Comparison of ENCODE assay signal across 8 mouse cellular contexts in the genomic region with DNA sequence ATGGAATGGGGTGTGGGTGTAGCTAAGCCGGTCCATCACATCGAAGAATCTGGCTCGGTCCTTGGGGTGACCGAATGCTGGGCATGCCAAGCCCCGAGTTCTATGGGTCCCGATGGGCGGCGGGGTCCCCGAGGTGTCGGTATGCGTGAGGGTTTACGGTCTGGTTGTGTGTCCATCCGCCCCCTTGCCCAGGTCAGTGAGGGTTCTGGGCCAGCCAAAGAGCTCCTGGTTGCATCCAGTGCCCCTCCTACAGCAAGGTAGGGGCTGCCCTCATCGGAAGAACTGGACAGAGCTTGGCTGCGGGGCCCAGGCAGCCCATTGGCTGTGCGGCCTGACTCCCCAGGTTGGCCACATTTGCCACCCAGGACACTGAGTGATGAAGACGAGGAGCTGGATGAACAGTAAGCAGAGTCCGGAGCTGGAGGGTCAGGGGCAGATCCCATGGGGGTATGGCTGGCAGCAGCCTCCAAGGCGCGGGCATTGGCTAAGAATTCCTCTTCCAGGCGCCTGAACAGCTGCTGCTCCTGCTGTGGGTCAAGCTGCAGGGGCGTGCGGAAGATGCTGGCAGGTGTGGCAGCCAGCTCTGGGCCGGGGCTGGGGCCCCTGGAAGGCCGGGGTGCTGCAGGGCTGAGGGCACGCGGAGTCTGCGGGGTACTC. TPM values are rescaled to one million over a fixed set of nuclear protein-coding genes. Genes with fewer than 3 reads are reported as not detected.
DNase-seq lines count a peak whose midpoint lies in the region; ATAC-seq and TF ChIP-seq lines count a peak whose summit lies in the region.

No protein-coding gene starts in this region.

- peaks cover 16% of the 10 kb centered on the region for H3K36me3 ChIP-seq in C2C12 (ENCODE audit: control insufficient read depth, insufficient read depth)
- no peaks in the 10 kb centered on the region; the same call in 1 of the 2 replicates for H3K36me3 ChIP-seq in forebrain, embryonic 14.5 days (ENCODE audit: control insufficient read depth, insufficient read depth, low read length)
- peaks cover 6% of the 10 kb centered on the region for H3K36me3 ChIP-seq in limb, embryonic 15.5 days
- H3K36me3 ChIP-seq in stomach, embryonic 14.5 days (ENCODE audit: control insufficient read depth, insufficient read depth, low read length), result no peaks in the 10 kb centered on the region

- peak overlapping the region; percentile 81 for H3K27ac ChIP-seq in gastrocnemius, adult 2 months
- H3K27ac ChIP-seq in forebrain, embryonic 14.5 days (ENCODE audit: low read depth, low read length), result no peak overlapping the region
- no peak overlapping the region for H3K27ac ChIP-seq in limb, embryonic 15.5 days
- no peak overlapping the region for H3K27ac ChIP-seq in stomach, embryonic 14.5 days (ENCODE audit: low read length)

- DNase-seq in gastrocnemius, adult 2 months, result no peak
- no peak for DNase-seq in gastrocnemius, adult 18-20 months (ENCODE audit: low spot score)
- DNase-seq in forebrain, embryonic 14.5 days (ENCODE audit: low spot score), result no peak
- no peak for DNase-seq in adrenal gland, adult 18-20 months (ENCODE audit: low spot score in 2 of 2)

- H3K27me3 ChIP-seq in C2C12 (ENCODE audit: control insufficient read depth, insufficient read depth, insufficient read length), result no peaks in the 10 kb centered on the region
- peaks cover 66% of the 10 kb centered on the region for H3K27me3 ChIP-seq in forebrain, embryonic 14.5 days (replicated peaks; ENCODE audit: control insufficient read depth, insufficient read depth, low read length)
- peaks cover 79% of the 10 kb centered on the region for H3K27me3 ChIP-seq in limb, embryonic 15.5 days
- H3K27me3 ChIP-seq in stomach, embryonic 14.5 days (ENCODE audit: control insufficient read depth, insufficient read depth, low read length), result peaks cover 46% of the 10 kb centered on the region

- intact Hi-C loops in gastrocnemius, adult 2 months (cut with DNase I), result loop anchor here (2.0 kb wide), 1 partner anchor 20 kb away; no protein-coding TSS in a partner anchor

- no peak overlapping the region for H3ac ChIP-seq in C2C12 (ENCODE audit: control insufficient read depth, insufficient read length, low read depth)

- peaks cover 28% of the 10 kb centered on the region for H3K4me1 ChIP-seq in forebrain, embryonic 14.5 days (ENCODE audit: control insufficient read depth, insufficient read depth, low read length)
- H3K4me1 ChIP-seq in limb, embryonic 15.5 days, result peaks cover 80% of the 10 kb centered on the region
- H3K4me1 ChIP-seq in stomach, embryonic 14.5 days (ENCODE audit: control insufficient read depth, insufficient read depth, low read length), result peaks cover 47% of the 10 kb centered on the region

- H3K4me2 ChIP-seq in forebrain, embryonic 14.5 days (ENCODE audit: low read length), result peak overlapping the region; percentile 65
- peak overlapping the region; percentile 78 for H3K4me2 ChIP-seq in limb, embryonic 15.5 days
- peak overlapping the region; percentile 92 for H3K4me2 ChIP-seq in stomach, embryonic 14.5 days (replicated peaks; ENCODE audit: low read depth, low read length)

- H3K79me3 ChIP-seq in C2C12 (ENCODE audit: low read depth), result peaks cover 16% of the 10 kb centered on the region

- H3K79me2 ChIP-seq in C2C12 (ENCODE audit: control insufficient read depth, insufficient read depth), result peaks cover 31% of the 10 kb centered on the region

- 59% methylated on average over 25 of the region's 28 CpGs for WGBS in forebrain, embryonic 14.5 days
- 55% methylated on average over 28 of the region's 28 CpGs for WGBS in limb, embryonic 15.5 days
- 61% methylated on average over 28 of the region's 28 CpGs for WGBS in stomach, embryonic 14.5 days

- H3K9ac ChIP-seq in forebrain, embryonic 14.5 days (ENCODE audit: low read length), result no peak overlapping the region
- H3K9ac ChIP-seq in limb, embryonic 15.5 days, result no peak overlapping the region; the same call in 1 of the 2 replicates
- no peak overlapping the region for H3K9ac ChIP-seq in stomach, embryonic 14.5 days (replicated peaks; ENCODE audit: low read depth, low read length)

- no peaks in the 10 kb centered on the region for H3K9me3 ChIP-seq in forebrain, embryonic 14.5 days (replicated peaks; ENCODE audit: control insufficient read depth, low read length)
- H3K9me3 ChIP-seq in limb, embryonic 15.5 days, result no peaks in the 10 kb centered on the region
- no peaks in the 10 kb centered on the region for H3K9me3 ChIP-seq in stomach, embryonic 14.5 days (ENCODE audit: control insufficient read depth, low read depth, low read length)

- no peak for TF ChIP-seq CTCF in gastrocnemius, adult 2 months (IDR thresholded peaks at IDR 0.05)
- TF ChIP-seq CTCF in C2C12 (IDR thresholded peaks at IDR 0.05; ENCODE audit: control insufficient read depth, insufficient read depth, insufficient read length), result no peak

- no peak for ATAC-seq in forebrain, embryonic 14.5 days
- no peak for ATAC-seq in limb, embryonic 15.5 days (ENCODE audit: insufficient number of reproducible peaks, low FRiP score, low TSS enrichment, low read depth)
- ATAC-seq in stomach, embryonic 14.5 days (ENCODE audit: insufficient number of reproducible peaks, insufficient read depth, low FRiP score, low read depth), result no peak
- no peak for ATAC-seq in granulocyte monocyte progenitor cell, adult 5-6 weeks (replicated peaks; ENCODE audit: poor library complexity, severe bottlenecking)

- H3K4me3 ChIP-seq in gastrocnemius, adult 2 months, result peak overlapping the region; percentile 82
- no peak overlapping the region for H3K4me3 ChIP-seq in C2C12 (ENCODE audit: insufficient read depth, poor library complexity, severe bottlenecking)
- H3K4me3 ChIP-seq in forebrain, embryonic 14.5 days (ENCODE audit: low read depth, low read length), result peak overlapping the region; percentile 30; the same call in 1 of the 2 replicates
- H3K4me3 ChIP-seq in limb, embryonic 15.5 days, result peak overlapping the region; percentile 40
- peak overlapping the region; percentile 33; the same call in 1 of the 2 replicates for H3K4me3 ChIP-seq in stomach, embryonic 14.5 days (ENCODE audit: low read depth, low read length)

TF ChIP-seq in C2C12, 6 proteins besides CTCF, POLR2A, EP300 and RAD21:
- TF ChIP-seq MYOD1 (IDR thresholded peaks at IDR 0.05; ENCODE audit: control insufficient read depth, insufficient read length, low read depth) (peak; percentile 43), MYOG (IDR thresholded peaks at IDR 0.05; ENCODE audit: control insufficient read depth, extremely low read depth, insufficient read length) (no peak)

RNA-seq across cellular contexts. Expression of gene Rasl10a, which starts 3.0 kb away (rescaled TPM):
- not detected for total RNA-seq in gastrocnemius, adult 2 months (2021)
- total RNA-seq in gastrocnemius, adult 18-20 months (2021), result under 1 TPM in 1 of 2 experiments, not detected in 1; 0.21 TPM
- 1.0 TPM for polyA plus RNA-seq in C2C12 (2012; fragmentation: generic; extraction: Trizol)
- polyA plus RNA-seq in forebrain, embryonic 14.5 days (2014; fragmentation: Nextera tagmentation; extraction: Ambion mirVana), result 0.25 and 0.53 TPM in 2 replicates
- polyA plus RNA-seq in limb, embryonic 15.5 days (2015; fragmentation: Nextera tagmentation; extraction: Ambion mirVana), result 7.1 and 8.6 TPM in 2 replicates
- polyA plus RNA-seq in stomach, embryonic 14.5 days (2014; fragmentation: Nextera tagmentation; extraction: Ambion mirVana), result 1.2 and 1.3 TPM in 2 replicates
- total RNA-seq in granulocyte monocyte progenitor cell, adult 5-6 weeks (2014; fragmentation: Nextera tagmentation), result not detected in 2 replicates
- not detected in 2 replicates for total RNA-seq in granulocyte monocyte progenitor cell, adult 5-6 weeks (2017)
- total RNA-seq in adrenal gland, adult 18-20 months (2021), result under 1 TPM in 1 of 2 experiments, not detected in 1; 0.46 TPM

RNA-seq across cellular contexts. Expression of gene Gas2l1, which starts 4.2 kb away (rescaled TPM):
- total RNA-seq in gastrocnemius, adult 2 months (2021), result 1 to 10 TPM; 3.6 to 5.0 TPM
- 1 to 10 TPM; 3.6 to 6.5 TPM for total RNA-seq in gastrocnemius, adult 18-20 months (2021)
- 104 TPM for polyA plus RNA-seq in C2C12 (2012; fragmentation: generic; extraction: Trizol)
- 14.4 and 20.4 TPM in 2 replicates for polyA plus RNA-seq in forebrain, embryonic 14.5 days (2014; fragmentation: Nextera tagmentation; extraction: Ambion mirVana)
- 32.3 and 34.4 TPM in 2 replicates for polyA plus RNA-seq in limb, embryonic 15.5 days (2015; fragmentation: Nextera tagmentation; extraction: Ambion mirVana)
- 22.9 and 27.9 TPM in 2 replicates for polyA plus RNA-seq in stomach, embryonic 14.5 days (2014; fragmentation: Nextera tagmentation; extraction: Ambion mirVana)
- total RNA-seq in granulocyte monocyte progenitor cell, adult 5-6 weeks (2014; fragmentation: Nextera tagmentation), result 1.0 TPM in 1 of 2 replicates, not detected in the other
- 1.2 and 1.3 TPM in 2 replicates for total RNA-seq in granulocyte monocyte progenitor cell, adult 5-6 weeks (2017)
- total RNA-seq in adrenal gland, adult 18-20 months (2021), result 10 to 100 TPM; 45.2 to 49.9 TPM

RNA-seq across cellular contexts. Expression of gene Rhbdd3, which starts 37.8 kb away (rescaled TPM):
- 10 to 100 TPM; 24.1 to 32.1 TPM for total RNA-seq in gastrocnemius, adult 2 months (2021)
- total RNA-seq in gastrocnemius, adult 18-20 months (2021), result 10 to 100 TPM; 29.2 to 36.9 TPM
- polyA plus RNA-seq in C2C12 (2012; fragmentation: generic; extraction: Trizol), result 12.0 TPM
- polyA plus RNA-seq in forebrain, embryonic 14.5 days (2014; fragmentation: Nextera tagmentation; extraction: Ambion mirVana), result 28.9 and 31.8 TPM in 2 replicates
- 23.1 and 26.1 TPM in 2 replicates for polyA plus RNA-seq in limb, embryonic 15.5 days (2015; fragmentation: Nextera tagmentation; extraction: Ambion mirVana)
- polyA plus RNA-seq in stomach, embryonic 14.5 days (2014; fragmentation: Nextera tagmentation; extraction: Ambion mirVana), result 29.7 and 31.2 TPM in 2 replicates
- 20.0 and 25.8 TPM in 2 replicates for total RNA-seq in granulocyte monocyte progenitor cell, adult 5-6 weeks (2014; fragmentation: Nextera tagmentation)
- 15.7 and 42.7 TPM in 2 replicates for total RNA-seq in granulocyte monocyte progenitor cell, adult 5-6 weeks (2017)
- total RNA-seq in adrenal gland, adult 18-20 months (2021), result 10 to 100 TPM; 16.3 to 19.5 TPM

RNA-seq across cellular contexts. Expression of gene Ewsr1, which starts 38.2 kb away (rescaled TPM):
- total RNA-seq in gastrocnemius, adult 2 months (2021), result 10 to 100 TPM; 79.3 to 86.5 TPM
- total RNA-seq in gastrocnemius, adult 18-20 months (2021), result 10 to 100 TPM; 68.9 to 74.1 TPM
- polyA plus RNA-seq in C2C12 (2012; fragmentation: generic; extraction: Trizol), result 178 TPM
- polyA plus RNA-seq in forebrain, embryonic 14.5 days (2014; fragmentation: Nextera tagmentation; extraction: Ambion mirVana), result 433 and 469 TPM in 2 replicates
- 655 and 680 TPM in 2 replicates for polyA plus RNA-seq in limb, embryonic 15.5 days (2015; fragmentation: Nextera tagmentation; extraction: Ambion mirVana)
- polyA plus RNA-seq in stomach, embryonic 14.5 days (2014; fragmentation: Nextera tagmentation; extraction: Ambion mirVana), result 467 and 495 TPM in 2 replicates
- total RNA-seq in granulocyte monocyte progenitor cell, adult 5-6 weeks (2014; fragmentation: Nextera tagmentation), result 342 and 407 TPM in 2 replicates
- total RNA-seq in granulocyte monocyte progenitor cell, adult 5-6 weeks (2017), result 626 and 725 TPM in 2 replicates
- total RNA-seq in adrenal gland, adult 18-20 months (2021), result 100 to 1,000 TPM; 211 to 300 TPM

Comparison
In these comparisons a context has a peak if more than half of its experiments do, and no peak if none do; other contexts are left out.
1. RNA of gene Gas2l1, which starts 4.2 kb away (total RNA-seq): 45.2 to 49.9 TPM in adrenal gland, adult 18-20 months; 3.6 to 6.5 TPM in gastrocnemius, adult 18-20 months, 3.6 to 5.0 TPM in gastrocnemius, adult 2 months and 1.0 to 1.3 TPM in granulocyte monocyte progenitor cell, adult 5-6 weeks; every median in the first group is over 4 times any median in the second.
2. Peak in every context shown above with its lines, with median percentiles within 50 percentile points of each other: H3K4me2 ChIP-seq.